Mouse (Mus musculus): Measurements from ENCODE around the gene Snrnp25.

Snrnp25 gene

DNA sequence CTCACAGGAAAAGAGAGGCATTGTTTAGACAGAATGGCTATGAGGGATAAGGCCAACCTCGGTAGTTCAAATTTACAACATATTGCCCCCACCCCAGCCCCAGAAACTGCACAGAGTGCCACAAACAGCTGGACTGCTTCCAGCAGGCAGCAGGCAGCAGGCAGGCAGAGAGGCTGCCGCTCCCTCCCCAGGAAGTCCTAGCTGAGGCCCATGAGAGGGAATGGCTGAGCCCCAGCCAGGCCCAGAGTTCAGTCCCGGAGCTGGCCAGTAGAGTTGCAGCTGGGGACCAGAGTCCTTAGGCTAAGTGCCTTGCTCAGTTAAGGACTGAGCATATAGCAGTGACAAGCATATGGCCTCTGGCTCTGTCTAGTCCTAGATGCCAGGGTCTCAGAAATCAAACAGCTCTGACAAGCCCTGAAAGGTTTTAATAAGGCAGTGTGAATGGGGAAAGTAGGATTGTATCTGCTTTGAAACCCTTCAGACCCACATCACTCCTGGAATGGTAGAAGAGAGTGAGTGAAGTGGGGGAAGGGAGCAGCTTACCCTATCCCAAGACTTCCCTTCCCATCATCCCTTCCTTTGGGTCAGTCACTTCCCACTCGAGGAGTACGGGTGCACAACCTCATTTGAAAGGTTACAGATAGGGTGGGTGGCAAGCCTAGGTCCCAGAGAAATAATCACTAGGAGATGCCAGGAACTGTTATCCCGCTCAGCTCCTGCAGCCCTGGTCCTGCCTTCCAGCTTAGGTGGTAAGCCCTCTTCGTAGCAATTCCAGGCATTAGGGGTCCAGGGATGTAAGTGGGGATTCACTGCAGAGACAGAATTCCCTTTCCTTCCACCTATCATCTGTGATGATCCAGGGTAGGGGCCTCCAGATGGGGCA lies 20.2 kb downstream of the Snrnp25 start:
- no peak for DNase-seq

- DNase-seq, result peak; percentile 90
Measured at GRCm38 (mm10) chr11:32226124-32226871, 21.1 kb downstream of the Snrnp25 start, which contains the start of gene Mpg. Gene Mpg (plus strand): TSS chr11:32226505.

GRCm38 (mm10) chr11:32227041-32227440 lies 21.8 kb downstream of the Snrnp25 start:
- DNase-seq, result no peak

- no peak for DNase-seq
Measured at GRCm38 (mm10) chr11:32227555-32227954, 22.3 kb downstream of the Snrnp25 start.

GRCm38 (mm10) chr11:32228292-32228845 lies 23.2 kb downstream of the Snrnp25 start:
- no peak for DNase-seq

DNA sequence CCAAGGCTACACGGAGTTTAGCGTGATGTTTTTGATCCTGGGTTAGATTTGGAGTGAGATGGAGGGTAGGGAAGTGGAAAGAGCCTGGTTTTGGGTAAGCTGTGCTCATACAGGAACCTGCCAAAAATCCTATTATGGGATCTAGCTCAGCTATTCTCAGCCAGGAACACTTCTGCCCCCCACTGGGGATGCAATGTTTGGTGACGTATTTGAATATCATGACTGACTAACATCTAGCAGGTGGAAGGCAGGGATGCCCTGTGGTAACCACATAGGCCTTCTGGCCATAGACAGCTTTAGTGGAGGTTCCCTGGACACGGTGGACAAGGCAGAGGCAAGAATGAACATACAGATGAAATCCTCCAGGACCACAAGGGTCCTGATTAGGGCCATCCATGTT lies 25.0 kb downstream of the Snrnp25 start:
- DNase-seq, result no peak

DNA sequence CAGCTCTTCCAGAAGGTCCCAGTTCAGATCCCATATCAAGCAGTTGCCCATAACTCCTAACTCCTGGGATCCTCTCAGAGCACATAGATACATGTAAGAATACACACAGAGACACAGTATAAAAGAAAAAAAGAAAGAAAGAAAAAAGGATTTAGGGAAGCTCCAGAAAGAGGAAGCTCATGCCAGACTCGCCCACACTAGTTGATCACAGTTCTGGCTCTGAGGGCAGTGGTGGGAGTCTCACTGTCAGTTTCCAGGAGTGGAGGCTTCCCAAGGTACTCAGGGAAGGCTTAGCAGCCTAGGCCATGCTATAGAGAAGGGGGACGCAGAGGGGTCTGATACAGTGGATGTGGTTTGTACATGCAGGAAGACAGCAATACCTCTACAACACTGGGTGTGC lies 25.9 kb downstream of the Snrnp25 start:
- no peak for DNase-seq

DNA sequence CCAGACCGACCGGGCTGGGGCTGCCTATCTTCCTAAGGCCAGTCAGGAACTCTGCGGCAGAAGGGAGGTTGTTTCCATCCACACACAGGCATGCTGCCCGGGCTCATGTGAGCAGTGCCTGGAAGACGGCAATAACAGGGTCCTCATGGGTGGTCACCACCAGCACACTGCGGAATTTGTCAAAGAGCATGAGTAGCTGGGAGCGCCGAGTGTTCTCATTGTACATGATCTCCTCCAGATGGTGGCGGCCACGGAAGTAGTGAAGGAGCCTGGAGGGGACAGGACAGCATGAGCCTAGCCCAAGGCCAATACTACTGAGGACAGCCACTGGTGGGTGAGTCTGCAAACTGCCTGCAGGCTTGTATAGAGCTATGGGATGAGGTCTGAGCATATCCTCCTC lies 27.6 kb downstream of the Snrnp25 start:
- no peak for DNase-seq

GRCm38 (mm10) chr11:32233895-32234294 lies 28.7 kb downstream of the Snrnp25 start:
- no peak for DNase-seq

DNA sequence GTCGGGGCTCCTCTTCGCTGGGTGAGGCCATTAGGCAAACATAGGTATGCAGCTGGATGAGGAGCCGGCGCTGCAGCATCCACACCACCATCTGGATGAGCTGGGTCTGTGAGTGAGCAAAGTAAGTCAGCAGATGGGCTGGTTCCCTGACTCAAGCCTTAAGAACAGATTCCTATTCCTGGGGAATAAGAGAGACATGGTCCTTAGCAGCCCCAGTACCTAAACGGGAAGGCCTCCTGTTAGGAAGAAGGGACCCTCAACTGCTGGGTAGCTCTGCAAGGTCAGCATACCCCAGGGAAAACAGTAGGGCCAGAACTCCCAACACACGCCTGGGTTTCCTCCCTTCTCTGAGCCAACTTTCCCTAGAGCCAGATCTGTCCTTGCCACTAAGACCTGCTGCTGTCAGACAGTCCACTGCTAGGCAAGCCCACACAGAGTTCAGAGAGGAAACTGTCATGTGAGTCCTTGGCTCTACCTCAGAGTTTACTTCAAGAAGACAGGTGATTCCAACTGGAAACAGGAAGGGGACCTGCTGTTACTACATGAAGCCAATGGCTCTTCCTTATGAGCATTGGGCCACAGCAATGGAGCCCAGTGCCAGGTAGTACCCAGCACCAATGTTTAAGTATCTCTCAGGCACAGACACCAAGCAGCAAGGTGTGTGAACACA lies 29.7 kb downstream of the Snrnp25 start:
- no peak for DNase-seq

DNA sequence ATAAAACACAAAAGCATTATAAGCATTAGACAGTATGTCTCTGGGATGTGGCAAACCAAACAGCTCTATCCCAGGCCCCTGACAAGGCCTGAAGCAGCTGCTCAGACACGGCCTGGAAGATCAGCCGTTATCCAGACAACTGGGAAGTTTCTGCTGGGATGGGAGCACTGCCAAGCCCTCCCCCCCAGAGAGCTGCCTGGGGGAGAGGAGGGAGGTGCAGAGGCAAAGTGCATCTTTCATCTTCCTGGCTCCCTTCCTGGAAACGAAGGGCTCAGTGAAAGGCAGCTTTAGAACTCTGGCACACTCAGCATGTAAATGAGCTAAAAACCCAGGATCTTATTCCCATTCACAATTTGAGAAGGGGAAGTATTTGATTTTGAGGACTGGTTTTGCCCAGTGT lies 30.4 kb downstream of the Snrnp25 start:
- DNase-seq, result peak; percentile 82

- DNase-seq, result no peak
Measured at GRCm38 (mm10) chr11:32236132-32236531, 30.9 kb downstream of the Snrnp25 start.

- peak; percentile 65 for DNase-seq
Measured at GRCm38 (mm10) chr11:32236712-32237410, 31.6 kb downstream of the Snrnp25 start.

DNA sequence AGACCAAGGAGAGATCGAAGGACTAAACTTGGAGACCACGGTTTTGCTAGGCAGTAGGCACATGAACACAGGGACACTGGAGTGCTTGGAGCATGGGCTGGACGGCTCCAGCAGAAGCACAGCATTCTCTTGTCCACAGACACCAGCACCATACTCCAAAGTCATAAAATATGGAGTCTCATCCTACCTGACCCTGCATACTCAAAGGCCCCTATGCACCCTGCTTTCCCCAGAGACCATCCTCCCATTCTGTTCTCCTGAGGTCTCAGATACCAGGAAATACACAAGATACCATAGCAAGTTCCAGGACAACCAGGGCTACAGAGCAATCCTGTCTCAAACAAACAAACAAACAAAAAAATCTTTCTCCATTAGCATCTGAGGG lies 32.2 kb downstream of the Snrnp25 start:
- DNase-seq, result no peak

DNA sequence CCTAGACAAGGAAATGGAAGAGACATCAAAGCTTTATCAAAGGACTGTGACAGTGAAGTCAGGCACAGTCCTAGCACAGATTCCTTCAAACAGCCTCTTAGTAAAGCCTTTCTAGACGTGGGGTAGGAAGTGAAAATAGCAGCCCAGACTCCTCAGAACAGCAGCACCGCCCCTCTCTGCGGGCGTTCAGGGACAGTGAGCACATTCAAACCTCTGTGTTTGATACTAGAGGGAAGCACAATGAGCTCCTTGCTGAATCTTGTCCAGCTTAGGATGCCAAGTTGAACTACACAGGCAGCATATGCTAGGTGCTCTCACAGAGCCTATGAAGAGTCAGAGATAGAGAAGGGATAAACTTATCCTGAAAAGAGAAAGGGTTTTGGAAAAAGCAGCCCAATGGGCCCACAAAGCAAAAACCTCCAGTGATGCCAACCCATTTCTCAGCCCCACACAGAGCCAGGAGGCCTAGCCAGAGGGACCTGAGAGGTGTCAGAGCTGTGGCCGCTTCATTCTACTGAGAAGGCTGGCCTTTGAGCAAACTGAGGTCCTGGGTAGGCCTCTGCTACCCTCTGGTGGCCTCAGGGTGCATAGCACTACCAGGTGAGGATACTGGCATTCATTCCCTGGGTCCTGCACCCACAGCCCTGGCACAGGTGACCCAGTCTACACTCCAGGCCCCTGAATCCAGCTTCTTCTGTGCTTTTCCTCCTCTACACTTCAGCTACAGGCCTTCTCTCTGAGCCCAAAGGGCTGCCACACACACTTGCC lies 33.1 kb downstream of the Snrnp25 start:
- peak; percentile 85 for DNase-seq

GRCm38 (mm10) chr11:32241391-32241790 lies 36.2 kb downstream of the Snrnp25 start:
- DNase-seq, result no peak

DNA sequence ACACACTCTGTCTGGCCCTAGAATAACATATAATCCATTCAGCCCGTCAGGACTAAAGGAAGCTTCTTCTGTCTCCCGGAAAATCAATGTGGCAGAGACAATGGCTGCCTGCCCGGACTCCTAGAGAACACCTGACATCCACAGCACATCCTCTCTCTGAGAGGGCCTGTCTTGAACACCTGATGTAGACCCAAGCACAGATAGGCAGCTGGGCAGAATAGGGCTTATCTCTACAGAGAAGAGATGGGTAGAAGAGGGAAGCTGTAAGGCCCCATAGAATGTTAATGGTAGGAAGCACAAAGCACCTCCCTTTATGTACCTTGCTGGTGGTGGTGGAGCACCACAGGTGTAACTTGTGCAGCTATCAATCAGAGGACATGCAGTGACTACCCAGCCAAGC lies 37.0 kb downstream of the Snrnp25 start:
- DNase-seq, result no peak

DNA sequence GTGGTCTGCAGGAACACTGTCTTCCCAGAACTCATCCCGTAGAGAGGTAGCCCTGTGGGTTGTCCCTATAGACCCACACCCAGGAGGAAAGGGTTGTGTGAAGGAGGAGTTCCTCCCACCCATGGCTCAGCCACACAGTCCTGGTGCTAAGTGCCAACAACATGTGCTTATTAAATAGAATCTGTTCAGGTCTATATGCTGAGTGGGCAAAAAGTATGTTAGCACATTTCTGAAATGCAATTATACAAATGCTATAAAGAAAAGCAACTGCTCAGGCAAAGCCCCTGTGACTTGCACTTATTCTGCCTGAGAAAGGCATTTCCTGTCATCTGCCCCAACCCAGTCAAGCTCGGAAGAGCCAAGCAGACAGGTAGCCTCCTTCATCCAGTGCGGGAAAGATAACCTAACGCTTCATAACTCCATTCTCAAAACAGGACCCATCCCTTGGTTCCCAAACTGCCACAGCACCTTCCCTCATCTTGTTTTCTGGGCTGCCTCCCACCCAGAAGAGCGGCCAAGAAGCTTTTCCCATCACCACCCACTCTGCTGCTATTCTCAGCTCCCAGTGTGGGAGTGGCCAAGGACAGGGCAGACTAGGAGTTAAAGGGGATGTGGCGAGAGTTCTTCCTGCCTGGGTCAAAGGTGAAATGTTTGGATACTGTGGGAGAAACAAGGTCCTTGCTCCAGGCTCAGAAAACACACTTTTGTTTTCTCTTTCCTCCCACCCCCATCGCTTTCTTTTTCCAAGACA lies 38.2 kb downstream of the Snrnp25 start:
- DNase-seq, result no peak

GRCm38 (mm10) chr11:32244064-32244463 lies 38.8 kb downstream of the Snrnp25 start:
- DNase-seq, result no peak

- no peak for DNase-seq
Measured at GRCm38 (mm10) chr11:32244617-32245016, 39.4 kb downstream of the Snrnp25 start.

GRCm38 (mm10) chr11:32245614-32246013 lies 40.4 kb downstream of the Snrnp25 start:
- DNase-seq, result no peak
